Mouse (Mus musculus): ENCODE data around the gene Ergic2. TPM values are rescaled to one million over a fixed set of nuclear protein-coding genes. Genes with fewer than 3 reads are reported as not detected.
"Not testable (repeated sequence)": the region's sequence is repeated elsewhere in the genome, so short reads cannot be mapped to it uniquely, and the experiment has no call there.

Gene Ergic2
- polyA plus RNA-seq, 1 experiment from 2014 or later = 122 TPM

- WGBS (ENCODE audit: insufficient replicate concordance) = 68% methylated on average over 1 of the region's 1 CpGs
- Histone ChIP-seq H3K4me3 (replicated peaks) (no peak overlapping the region), H3K36me3 (peaks cover 28% of the 10 kb centered on the region)
Measured at GRCm38 (mm10) chr6:148207522-148207921, 4.7 kb downstream of the Ergic2 start.

GRCm38 (mm10) chr6:148205134-148205533, 7.0 kb downstream of the Ergic2 start:
- no peak overlapping the region for H3K4me3 ChIP-seq (replicated peaks)
- H3K9ac ChIP-seq = no peak overlapping the region
- peaks cover 2% of the 10 kb centered on the region for H3K4me1 ChIP-seq (replicated peaks)
- peaks cover 46% of the 10 kb centered on the region for H3K36me3 ChIP-seq
- WGBS (ENCODE audit: insufficient replicate concordance) = 93% methylated on average over 1 of the region's 1 CpGs
- DNase-seq = no peak
- no peak overlapping the region for H3K4me2 ChIP-seq
- H3K9me3 ChIP-seq (replicated peaks) = no peaks in the 10 kb centered on the region
- no peak for ATAC-seq (ENCODE audit: low read depth)
- H3K27me3 ChIP-seq = no peaks in the 10 kb centered on the region
- no peak overlapping the region for H3K27ac ChIP-seq

More at GRCm38 (mm10) chr6:148207522-148207921, 4.7 kb downstream of the Ergic2 start:
- no peak for ATAC-seq (ENCODE audit: low read depth)
- Histone ChIP-seq H3K27me3 (no peaks in the 10 kb centered on the region), H3K9me3 (replicated peaks) (no peaks in the 10 kb centered on the region), H3K27ac (no peak overlapping the region), H3K4me1 (replicated peaks) (peaks cover 11% of the 10 kb centered on the region), H3K4me2 (no peak overlapping the region), H3K9ac (no peak overlapping the region)
- no peak for DNase-seq

GRCm38 (mm10) chr6:148199729-148200128, 12.4 kb downstream of the Ergic2 start:
- Histone ChIP-seq H3K4me2 (no peak overlapping the region), H3K4me3 (replicated peaks) (no peak overlapping the region), H3K27me3 (no peaks in the 10 kb centered on the region), H3K27ac (no peak overlapping the region), H3K9ac (no peak overlapping the region), H3K9me3 (replicated peaks) (no peaks in the 10 kb centered on the region), H3K36me3 (peaks cover 69% of the 10 kb centered on the region), H3K4me1 (replicated peaks) (no peaks in the 10 kb centered on the region; the same call in 1 of the 2 replicates)
- DNase-seq (no peak), ATAC-seq (ENCODE audit: low read depth) (no peak)
- 80% methylated on average over 3 of the region's 3 CpGs for WGBS (ENCODE audit: insufficient replicate concordance)

- Histone ChIP-seq H3K9me3 (replicated peaks) (no peaks in the 10 kb centered on the region), H3K36me3 (peaks cover 73% of the 10 kb centered on the region), H3K4me3 (replicated peaks) (no peak overlapping the region), H3K4me2 (no peak overlapping the region), H3K4me1 (replicated peaks) (no peaks in the 10 kb centered on the region; the same call in 1 of the 2 replicates), H3K27me3 (no peaks in the 10 kb centered on the region), H3K9ac (no peak overlapping the region), H3K27ac (no peak overlapping the region)
- WGBS (ENCODE audit: insufficient replicate concordance) = 82% methylated on average over 2 of the region's 2 CpGs
- DNase-seq (no peak), ATAC-seq (ENCODE audit: low read depth) (no peak)
Measured at GRCm38 (mm10) chr6:148199177-148199576, 13.0 kb downstream of the Ergic2 start.

GRCm38 (mm10) chr6:148193972-148194701, 18.0 kb downstream of the Ergic2 start:
- Histone ChIP-seq H3K4me3 (replicated peaks) (no peak overlapping the region), H3K9me3 (replicated peaks) (no peaks in the 10 kb centered on the region), H3K4me2 (no peak overlapping the region), H3K4me1 (replicated peaks) (no peaks in the 10 kb centered on the region), H3K27me3 (no peaks in the 10 kb centered on the region), H3K9ac (no peak overlapping the region), H3K36me3 (peaks cover 74% of the 10 kb centered on the region), H3K27ac (no peak overlapping the region)
- 74% methylated on average over 6 of the region's 6 CpGs for WGBS (ENCODE audit: insufficient replicate concordance)
- DNase-seq (no peak), ATAC-seq (ENCODE audit: low read depth) (no peak)

- no peaks in the 10 kb centered on the region for H3K4me1 ChIP-seq (replicated peaks)
- H3K27ac ChIP-seq = no peak overlapping the region
- no peak for DNase-seq
- peaks cover 88% of the 10 kb centered on the region for H3K36me3 ChIP-seq
- H3K9me3 ChIP-seq (replicated peaks) = no peaks in the 10 kb centered on the region
- H3K9ac ChIP-seq = no peak overlapping the region
- H3K27me3 ChIP-seq = no peaks in the 10 kb centered on the region
- H3K4me3 ChIP-seq (replicated peaks) = no peak overlapping the region
- WGBS (ENCODE audit: insufficient replicate concordance) = 68% methylated on average over 1 of the region's 1 CpGs
- H3K4me2 ChIP-seq = no peak overlapping the region
- no peak for ATAC-seq (ENCODE audit: low read depth)
Measured at GRCm38 (mm10) chr6:148185694-148186093, 26.5 kb downstream of the Ergic2 start.

GRCm38 (mm10) chr6:148172904-148173303, 39.3 kb downstream of the Ergic2 start:
- Histone ChIP-seq H3K4me3 (replicated peaks) (no peak overlapping the region), H3K4me2 (no peak overlapping the region), H3K27me3 (no peaks in the 10 kb centered on the region), H3K36me3 (no peaks in the 10 kb centered on the region), H3K9me3 (replicated peaks) (no peaks in the 10 kb centered on the region; the same call in 1 of the 2 replicates), H3K4me1 (replicated peaks) (no peaks in the 10 kb centered on the region), H3K27ac (no peak overlapping the region), H3K9ac (no peak overlapping the region)
- DNase-seq (no peak), ATAC-seq (ENCODE audit: low read depth) (no peak)
- 53% methylated on average over 3 of the region's 3 CpGs for WGBS (ENCODE audit: insufficient replicate concordance)

GRCm38 (mm10) chr6:148152305-148152704, 59.9 kb downstream of the Ergic2 start:
- H3K4me3 ChIP-seq (replicated peaks); H3K9me3 ChIP-seq (replicated peaks); H3K27me3 ChIP-seq; ATAC-seq (ENCODE audit: low read depth); H3K4me1 ChIP-seq (replicated peaks); H3K36me3 ChIP-seq; H3K27ac ChIP-seq; H3K9ac ChIP-seq; DNase-seq; H3K4me2 ChIP-seq: not testable (repeated sequence)
- WGBS (ENCODE audit: insufficient replicate concordance) = 49% methylated on average over 4 of the region's 4 CpGs

- Histone ChIP-seq H3K4me1 (replicated peaks) (no peaks in the 10 kb centered on the region), H3K27ac (no peak overlapping the region), H3K4me2 (no peak overlapping the region), H3K9me3 (replicated peaks) (no peaks in the 10 kb centered on the region), H3K9ac (no peak overlapping the region), H3K27me3 (no peaks in the 10 kb centered on the region), H3K4me3 (replicated peaks) (no peak overlapping the region), H3K36me3 (no peaks in the 10 kb centered on the region)
- ATAC-seq (ENCODE audit: low read depth) (no peak), DNase-seq (no peak)
- WGBS (ENCODE audit: insufficient replicate concordance) = 70% methylated on average over 1 of the region's 1 CpGs
Measured at GRCm38 (mm10) chr6:148142421-148142820, 69.8 kb downstream of the Ergic2 start.

- ATAC-seq (ENCODE audit: low read depth) = no peak
- DNase-seq = no peak
- Histone ChIP-seq H3K9ac (no peak overlapping the region), H3K4me3 (replicated peaks) (no peak overlapping the region), H3K4me2 (no peak overlapping the region), H3K4me1 (replicated peaks) (no peaks in the 10 kb centered on the region), H3K36me3 (no peaks in the 10 kb centered on the region), H3K27me3 (no peaks in the 10 kb centered on the region), H3K27ac (no peak overlapping the region), H3K9me3 (replicated peaks) (no peaks in the 10 kb centered on the region)
- WGBS (ENCODE audit: insufficient replicate concordance) = 69% methylated on average over 5 of the region's 5 CpGs
Measured at GRCm38 (mm10) chr6:148141874-148142273, 70.3 kb downstream of the Ergic2 start.

- no peak overlapping the region for H3K27ac ChIP-seq
- DNase-seq (no peak), ATAC-seq (ENCODE audit: low read depth) (no peak)
- no peaks in the 10 kb centered on the region for H3K36me3 ChIP-seq
- 70% methylated on average over 6 of the region's 6 CpGs for WGBS (ENCODE audit: insufficient replicate concordance)
- H3K9me3 ChIP-seq (replicated peaks) = no peaks in the 10 kb centered on the region
- no peak overlapping the region for H3K9ac ChIP-seq
- no peaks in the 10 kb centered on the region for H3K27me3 ChIP-seq
- H3K4me2 ChIP-seq = no peak overlapping the region
- H3K4me3 ChIP-seq (replicated peaks) = no peak overlapping the region
- H3K4me1 ChIP-seq (replicated peaks) = no peaks in the 10 kb centered on the region
Measured at GRCm38 (mm10) chr6:148139288-148139995, 72.7 kb downstream of the Ergic2 start.

Data from liver, embryonic 13.5 days (tissue).